Mouse (Mus musculus) G1E (cell line): ENCODE measurements around the gene Nubpl. TPM values are rescaled to one million over a fixed set of nuclear protein-coding genes. Genes with fewer than 3 reads are reported as not detected.
"Not testable (repeated sequence)": the region's sequence is repeated elsewhere in the genome, so short reads cannot be mapped to it uniquely, and the experiment has no call there.

Experiments
- ATAC-seq: 2 replicates; pipeline ENCODE4 v1.8.0; 2016; ENCODE audit warnings: mild to moderate bottlenecking; ENCODE audit not compliant: insufficient number of reproducible peaks, poor library complexity, low FRiP score, severe bottlenecking; ENCODE audit errors: extremely low read depth
- DNase-seq: peaks from one replicate; pipeline ENCODE4 v3.0.0; 2012; ENCODE audit warnings: low spot score
- H3K27me3 ChIP-seq: 2 replicates; pipeline ENCODE4 v1.6.1; 2012; ENCODE audit warnings: mild to moderate bottlenecking, low read length, inconsistent platforms; ENCODE audit not compliant: insufficient read depth
- H3K36me3 ChIP-seq: replicated peaks from 2 replicates; pipeline ENCODE3; 2012; ENCODE audit warnings: mild to moderate bottlenecking, inconsistent platforms
- H3K4me1 ChIP-seq: 2 replicates; pipeline ENCODE4 v1.6.1; 2012; ENCODE audit warnings: low read depth, low read length, inconsistent platforms, mixed read lengths; ENCODE audit not compliant: insufficient read depth
- H3K4me3 ChIP-seq: 2 replicates; pipeline ENCODE4 v1.5.1; 2012; ENCODE audit warnings: low read depth, mild to moderate bottlenecking, inconsistent platforms, low read length, moderate library complexity, mixed read lengths
- H3K9me3 ChIP-seq: replicated peaks from 2 replicates; pipeline ENCODE4 v1.6.1; 2012; ENCODE audit warnings: inconsistent platforms
- CTCF ChIP-seq: IDR thresholded peaks from 2 replicates; pipeline ENCODE4 v1.5.1; 2012; ENCODE audit warnings: low read depth, low read length, inconsistent platforms, mixed read lengths
- GATA1 ChIP-seq: IDR thresholded peaks from 2 replicates; pipeline ENCODE4 v1.6.1; 2012; ENCODE audit warnings: borderline replicate concordance, low read length, inconsistent platforms, mixed read lengths
- GATA2 ChIP-seq: IDR thresholded peaks from 2 replicates; pipeline ENCODE4 v1.6.1; 2012; ENCODE audit warnings: low read depth, low read length, inconsistent platforms, borderline replicate concordance
- POLR2AphosphoS5 ChIP-seq: IDR thresholded peaks from 2 replicates; pipeline ENCODE4 v1.6.1; 2012; ENCODE audit warnings: low read depth, low read length, inconsistent platforms; ENCODE audit not compliant: insufficient replicate concordance
- TAL1 ChIP-seq: conservative IDR thresholded peaks from 2 replicates; pipeline ENCODE4 v1.6.1; 2012; ENCODE audit warnings: low read depth, low read length, inconsistent platforms, mixed read lengths
- polyA plus RNA-seq: library from polyadenylated mRNA; stranded (reverse); fragments of >175 nt; gene quantifications from 2 replicates; pipeline ENCODE4 v1.2.3, GENCODE M21; 2012
- total RNA-seq, 2 experiments: library from RNA; stranded (forward) in 1 of 2; stranded (reverse) in 1 of 2; fragments of 200-1000 nt in 1 of 2; fragments of >200 nt in 1 of 2; fragmentation: Nextera tagmentation in 1 of 2; gene quantifications; 2 replicates each; pipeline ENCODE4 v1.2.3; 2014 to 2017

The Nubpl gene
- total RNA-seq (2014; fragmentation: Nextera tagmentation) (19.8 and 20.1 TPM in 2 replicates), total RNA-seq (2017) (11.1 and 11.3 TPM in 2 replicates), polyA plus RNA-seq (22.5 and 29.9 TPM in 2 replicates)

- ATAC-seq (peak; percentile 97), DNase-seq (peak; percentile 97)
- TF ChIP-seq GATA1, result no peak
- no peak for TF ChIP-seq GATA2
- TF ChIP-seq CTCF, result no peak
- TF ChIP-seq POLR2AphosphoS5, result no peak
- TF ChIP-seq TAL1, result no peak
Measured at GRCm38 (mm10) chr12:52097650-52098070, at the start of gene Nubpl. TSS of gene Nubpl (plus strand) at chr12:52097737.

DNA sequence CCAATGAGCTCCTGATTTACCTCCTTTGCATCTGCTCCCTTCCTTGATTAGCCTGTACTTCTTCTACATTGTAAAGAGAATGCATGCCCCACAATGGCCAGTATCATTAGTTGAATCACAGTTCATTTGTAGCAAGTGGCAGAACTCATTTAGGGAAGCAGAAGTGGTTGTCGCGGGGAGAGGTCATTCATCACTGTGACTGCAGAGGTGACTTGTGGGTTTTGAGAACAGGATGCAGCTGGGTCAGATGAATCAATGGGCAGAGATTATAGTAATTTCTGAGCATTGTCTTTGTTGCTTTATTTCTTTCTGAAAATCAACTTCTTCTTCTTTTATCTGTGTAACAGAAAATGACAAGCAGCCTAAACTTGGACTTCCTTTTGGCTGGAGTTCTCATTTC is 48.2 kb upstream of the Nubpl start:
- no peaks in the 10 kb centered on the region for H3K36me3 ChIP-seq
- H3K4me1 ChIP-seq, result no peaks in the 10 kb centered on the region
- DNase-seq (no peak), ATAC-seq (no peak)
- peaks cover 11% of the 10 kb centered on the region for H3K27me3 ChIP-seq
- no peak overlapping the region for H3K4me3 ChIP-seq
- TF ChIP-seq GATA2, result no peak
- TF ChIP-seq POLR2AphosphoS5, result no peak
- TF ChIP-seq CTCF, result no peak
- TF ChIP-seq GATA1, result no peak
- TF ChIP-seq TAL1, result no peak
- H3K9me3 ChIP-seq, result no peaks in the 10 kb centered on the region

More at GRCm38 (mm10) chr12:52097650-52098070, at the start of gene Nubpl:
- peaks cover 13% of the 10 kb centered on the region for H3K4me1 ChIP-seq
- peaks cover 20% of the 10 kb centered on the region for H3K36me3 ChIP-seq
- peak within 1 kb of the TSS; percentile 80 for H3K4me3 ChIP-seq
- no peaks in the 10 kb centered on the region for H3K9me3 ChIP-seq
- peaks cover 10% of the 10 kb centered on the region; the same call in 1 of the 2 replicates for H3K27me3 ChIP-seq

DNA sequence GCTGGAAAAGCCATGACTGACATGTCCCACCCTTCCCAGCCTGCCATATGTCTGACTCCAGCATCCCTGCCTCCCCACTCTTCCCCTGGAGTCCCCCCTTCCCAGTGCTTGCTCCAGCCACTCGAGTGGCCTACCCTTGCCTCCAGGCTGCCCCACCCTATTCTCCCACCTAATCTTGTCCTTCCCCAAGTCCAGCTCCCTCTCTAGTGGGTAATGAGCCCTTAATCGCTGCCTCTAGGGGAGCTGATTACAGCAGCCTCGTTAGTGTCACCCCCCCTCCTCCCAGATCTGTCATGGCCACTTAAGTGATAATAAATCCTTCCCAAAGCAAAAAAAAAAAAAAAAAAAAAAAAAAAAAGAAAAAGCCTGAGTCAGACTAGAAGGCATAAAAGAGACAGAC is 18.2 kb upstream of the Nubpl start:
- H3K36me3 ChIP-seq, H3K27me3 ChIP-seq, H3K9me3 ChIP-seq, H3K4me3 ChIP-seq, H3K4me1 ChIP-seq, DNase-seq, ATAC-seq: not testable (repeated sequence)

GRCm38 (mm10) chr12:52097049-52097649 is 388 bp upstream of the Nubpl start:
- Histone ChIP-seq H3K4me3 (peak overlapping the region; percentile 80), H3K9me3 (no peaks in the 10 kb centered on the region), H3K4me1 (peaks cover 13% of the 10 kb centered on the region), H3K27me3 (peaks cover 10% of the 10 kb centered on the region; the same call in 1 of the 2 replicates), H3K36me3 (peaks cover 17% of the 10 kb centered on the region)
- peak; percentile 5; the same call in 1 of the 2 replicates for ATAC-seq
- TF ChIP-seq GATA2, result no peak
- no peak for TF ChIP-seq CTCF
- TF ChIP-seq TAL1, result no peak
- no peak for TF ChIP-seq POLR2AphosphoS5
- no peak for TF ChIP-seq GATA1
- DNase-seq, result no peak

- ATAC-seq, result no peak
- TF ChIP-seq POLR2AphosphoS5 (no peak), GATA2 (no peak), TAL1 (no peak), GATA1 (no peak), CTCF (no peak)
Measured at GRCm38 (mm10) chr12:52120276-52120675, 22.7 kb downstream of the Nubpl start.

GRCm38 (mm10) chr12:52126407-52126806 is 28.9 kb downstream of the Nubpl start:
- H3K36me3 ChIP-seq, result peaks cover 10% of the 10 kb centered on the region
- no peak for ATAC-seq
- H3K4me1 ChIP-seq, result no peaks in the 10 kb centered on the region
- no peaks in the 10 kb centered on the region for H3K9me3 ChIP-seq
- DNase-seq, result no peak
- TF ChIP-seq TAL1 (no peak), POLR2AphosphoS5 (no peak), GATA2 (no peak), GATA1 (no peak), CTCF (no peak)
- no peaks in the 10 kb centered on the region for H3K27me3 ChIP-seq
- H3K4me3 ChIP-seq, result no peak overlapping the region

More at GRCm38 (mm10) chr12:52120276-52120675, 22.7 kb downstream of the Nubpl start:
- DNase-seq, result no peak
- no peaks in the 10 kb centered on the region for H3K4me1 ChIP-seq
- no peaks in the 10 kb centered on the region for H3K27me3 ChIP-seq
- H3K36me3 ChIP-seq, result peaks cover 2% of the 10 kb centered on the region
- H3K4me3 ChIP-seq, result no peak overlapping the region
- no peaks in the 10 kb centered on the region for H3K9me3 ChIP-seq
